Mouse (Mus musculus) monocyte, adult 59 days (primary cell): Measurements from ENCODE around the gene Gm7951. TPM values are rescaled to one million over a fixed set of nuclear protein-coding genes. Genes with fewer than 3 reads are reported as not detected.

ENCODE experiments used
- total RNA-seq, 2 experiments: library from RNA; stranded (reverse); gene quantifications; one replicate each; pipeline ENCODE4 v1.2.4; 2023

Gene Gm7951
- total RNA-seq: not detected

GRCm38 (mm10) chr14:42117269-42117668 is at the start of gene Gm7951:
Gene Gm7951 (minus strand): TSS chr14:42117369.

GRCm38 (mm10) chr14:42162522-42162921 is 45.4 kb upstream of the Gm7951 start, which contains the start of gene Gm17027:
Gene Gm17027 (minus strand): TSS chr14:42162622.

Other genes starting within 250 kb of the Gm7951 start
- gene Gm7980, start 210.1 kb downstream of the Gm7951 start, total RNA-seq: not detected
- not detected for gene 1700049E17Rik1, start 192.4 kb downstream of the Gm7951 start, total RNA-seq
- not detected for gene 1700024B05Rik, start 173.4 kb downstream of the Gm7951 start, total RNA-seq
- not detected for gene Gm6401, start 149.4 kb downstream of the Gm7951 start, total RNA-seq
- not detected for gene Gm3543, start 134.0 kb downstream of the Gm7951 start, total RNA-seq
- gene Gm17027, start 45.3 kb upstream of the Gm7951 start, total RNA-seq: not detected
- gene Gm3573, start 73.4 kb upstream of the Gm7951 start, total RNA-seq: not detected
- not detected for gene Gm17026, start 142.7 kb upstream of the Gm7951 start, total RNA-seq
- gene Gm9611, start 180.0 kb upstream of the Gm7951 start, total RNA-seq: not detected
- gene Gm7995, start 192.8 kb upstream of the Gm7951 start, total RNA-seq: not detected